Mouse (Mus musculus): Measurements from ENCODE around the gene Gm20075. TPM values are rescaled to one million over a fixed set of nuclear protein-coding genes. Genes with fewer than 3 reads are reported as not detected.

Gm20075 gene
- polyA plus RNA-seq, 1 experiment, result not detected

GRCm38 (mm10) chr13:96030368-96031223 is 50.6 kb downstream of the Gm20075 start:
- TF ChIP-seq CTCF (IDR thresholded peaks at IDR 0.05; ENCODE audit: extremely low read depth, insufficient read length, insufficient replicate concordance, low read depth, low read length) (peak; percentile 66; the same call in 1 of the 2 replicates), POLR2A (IDR thresholded peaks at IDR 0.05; ENCODE audit: low read depth, low read length) (no peak)
- Histone ChIP-seq H3K27me3 (ENCODE audit: control insufficient read depth, insufficient read depth, low read length) (no peaks in the 10 kb centered on the region), H3K4me3 (ENCODE audit: low read depth, low read length) (no peak overlapping the region), H3K36me3 (ENCODE audit: control insufficient read depth, insufficient read depth, low read length) (no peaks in the 10 kb centered on the region), H3K27ac (ENCODE audit: insufficient read depth, low read depth, low read length) (no peak overlapping the region), H3K4me1 (ENCODE audit: control insufficient read depth, insufficient read depth, insufficient read length, low read length) (no peaks in the 10 kb centered on the region)
- WGBS, result 58% methylated on average over 19 of the region's 19 CpGs

Other genes with a start within 250 kb of the Gm20075 start
- 16.3 and 44.1 TPM in 2 replicates for gene Iqgap2, start 189.5 kb downstream of the Gm20075 start, polyA plus RNA-seq (2012; rRNA removed)
- not detected in 2 replicates for gene Gm17190, start 678 bp upstream of the Gm20075 start, polyA plus RNA-seq (2012; rRNA removed)
- 0.06 and 0.25 TPM in 2 replicates for gene Sv2c, start 51.2 kb upstream of the Gm20075 start, polyA plus RNA-seq (2012; rRNA removed)

All from small intestine, adult 2 months (tissue).